Mouse (Mus musculus): Measurements from ENCODE around the gene Bcam.

The Bcam gene

DNA sequence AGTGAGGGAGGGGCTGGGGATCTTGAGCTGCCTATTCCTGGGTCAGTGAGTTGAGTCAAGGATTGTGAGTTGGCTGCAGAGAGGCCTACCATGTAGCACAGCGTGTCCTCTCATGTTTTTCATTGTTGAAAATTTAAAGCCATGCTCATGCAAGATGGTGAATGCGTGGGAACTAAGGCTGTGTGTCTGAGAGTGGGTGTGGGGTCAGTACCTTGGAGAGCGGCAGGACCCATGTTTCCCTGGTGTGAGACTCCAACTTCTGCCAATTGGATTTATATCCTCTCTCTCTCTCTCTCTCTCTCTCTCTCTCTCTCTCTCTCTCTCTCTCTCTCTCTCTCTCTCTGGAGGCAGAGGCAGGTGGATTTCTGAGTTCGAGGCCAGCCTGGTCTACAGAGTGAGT lies 44.3 kb downstream of the Bcam start:
- DNase-seq (ENCODE audit: low read depth, low spot score): no peak

DNA sequence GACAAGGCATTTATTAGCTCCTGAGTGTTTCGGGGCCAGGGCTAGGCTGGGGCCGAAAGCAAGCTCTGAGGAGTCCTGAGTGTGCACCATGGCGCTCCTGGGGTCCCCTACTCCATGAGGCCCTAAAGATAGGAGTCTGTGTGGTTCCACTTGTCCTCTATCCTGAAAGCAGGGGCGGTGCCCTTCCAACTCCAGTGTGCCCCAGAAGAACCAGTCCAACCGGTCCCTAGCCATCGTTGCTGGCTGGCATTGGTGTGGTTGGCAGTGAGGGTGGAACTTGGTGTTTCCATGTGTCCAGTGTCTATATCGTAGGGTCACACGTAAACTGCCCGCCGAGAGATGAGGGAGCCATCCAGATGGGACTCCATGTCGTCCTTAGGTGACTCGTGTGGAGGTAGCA lies 46.6 kb downstream of the Bcam start:
- no peak for DNase-seq (ENCODE audit: low read depth, low spot score)

DNA sequence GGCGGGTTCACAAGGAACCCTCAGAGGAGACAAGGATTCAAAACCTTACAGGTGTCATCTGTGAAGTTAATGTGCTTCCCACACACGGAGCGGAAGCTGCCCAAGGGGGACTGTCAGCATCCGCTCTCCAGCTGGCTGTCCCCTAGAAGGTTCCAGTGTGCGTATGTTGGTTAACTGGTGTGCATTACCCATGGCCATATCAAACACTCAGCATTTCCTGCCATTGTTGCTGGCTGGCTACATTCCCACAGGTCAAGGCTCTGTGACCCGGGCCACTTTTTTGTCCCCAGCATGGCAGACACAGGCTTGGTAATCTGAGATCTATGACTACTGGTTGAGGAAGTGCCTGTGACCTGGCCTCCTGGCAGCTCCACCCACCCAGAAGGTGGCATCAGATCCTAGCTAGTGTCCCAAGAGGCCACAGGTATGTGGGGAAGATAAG lies 48.0 kb downstream of the Bcam start:
- no peak for DNase-seq (ENCODE audit: low read depth, low spot score)

DNA sequence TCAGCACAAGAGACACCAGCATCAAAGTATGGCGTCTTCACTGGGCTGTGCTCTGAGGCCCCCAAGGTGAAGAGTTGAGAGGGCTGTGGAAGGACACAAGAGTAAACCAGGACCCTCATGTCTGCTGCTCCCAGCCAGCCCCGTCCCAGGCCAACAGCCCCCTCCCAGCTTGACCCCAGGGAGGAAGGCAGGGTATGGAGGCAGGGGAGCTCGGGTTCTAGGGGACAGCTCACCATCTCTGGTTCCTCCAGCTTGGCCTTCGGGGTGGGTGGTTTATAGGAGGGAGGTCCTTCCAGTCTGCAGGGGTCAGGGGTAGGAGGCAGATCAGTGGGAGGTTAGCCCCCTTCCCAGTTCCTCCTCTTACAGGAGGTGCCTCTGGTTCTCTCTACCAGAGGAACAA lies 51.6 kb downstream of the Bcam start:
- DNase-seq (ENCODE audit: low read depth, low spot score): no peak

GRCm38 (mm10) chr7:19718297-19718952 lies 52.4 kb downstream of the Bcam start:
- no peak for DNase-seq (ENCODE audit: low read depth, low spot score)

- no peak for DNase-seq (ENCODE audit: low read depth, low spot score)
Observed at GRCm38 (mm10) chr7:19717346-19717745, 53.5 kb downstream of the Bcam start.

DNA sequence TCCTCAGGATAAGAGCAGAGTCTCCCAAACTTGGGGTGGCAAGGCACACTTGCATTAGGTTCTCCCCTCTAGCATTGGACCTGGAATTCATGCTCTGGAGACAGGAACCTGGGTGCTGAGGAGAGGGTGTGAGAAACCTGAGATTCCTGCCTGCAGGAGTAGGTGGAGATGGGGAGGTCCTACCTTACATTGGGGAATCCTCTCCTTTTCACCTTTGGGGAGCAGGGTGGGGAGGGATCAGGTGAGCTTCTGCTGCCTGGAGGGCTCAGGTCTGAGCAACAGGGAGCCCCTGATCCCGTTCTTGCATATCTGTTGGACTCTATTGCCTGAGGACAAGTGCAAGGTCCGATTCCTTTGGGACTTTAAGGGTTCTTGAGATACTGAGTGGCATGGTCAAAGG lies 54.0 kb downstream of the Bcam start:
- DNase-seq (ENCODE audit: low read depth, low spot score): no peak

DNA sequence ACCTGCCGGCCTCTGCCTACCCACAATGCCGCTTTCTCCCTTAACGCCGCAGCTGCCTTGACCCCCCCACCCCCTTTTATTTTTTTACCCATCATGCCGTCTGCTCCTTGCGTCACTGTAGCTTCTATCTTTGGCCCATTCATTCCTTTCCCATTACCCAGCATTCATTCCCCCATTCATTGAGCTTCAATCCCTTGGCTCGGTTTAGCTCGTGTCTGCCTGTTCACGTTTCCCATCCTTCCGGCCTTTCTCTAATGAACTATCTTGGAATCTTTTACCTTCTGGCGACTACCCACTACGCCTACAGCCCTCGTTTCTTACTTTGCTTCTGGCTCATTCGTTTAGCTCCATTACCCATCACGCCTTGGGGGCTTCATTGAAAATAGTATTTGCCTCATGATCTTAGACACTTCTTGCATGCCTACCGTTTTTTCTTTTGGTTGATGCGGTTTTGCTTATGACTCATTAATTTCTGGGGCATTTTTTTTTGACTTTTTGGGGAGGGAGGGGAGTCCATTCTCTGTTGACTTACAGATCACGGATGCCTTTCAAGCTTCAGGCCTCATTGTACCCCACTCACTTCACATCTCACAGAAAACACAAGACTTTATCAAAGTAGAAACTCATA lies 54.6 kb downstream of the Bcam start:
- no peak for DNase-seq (ENCODE audit: low read depth, low spot score)

DNA sequence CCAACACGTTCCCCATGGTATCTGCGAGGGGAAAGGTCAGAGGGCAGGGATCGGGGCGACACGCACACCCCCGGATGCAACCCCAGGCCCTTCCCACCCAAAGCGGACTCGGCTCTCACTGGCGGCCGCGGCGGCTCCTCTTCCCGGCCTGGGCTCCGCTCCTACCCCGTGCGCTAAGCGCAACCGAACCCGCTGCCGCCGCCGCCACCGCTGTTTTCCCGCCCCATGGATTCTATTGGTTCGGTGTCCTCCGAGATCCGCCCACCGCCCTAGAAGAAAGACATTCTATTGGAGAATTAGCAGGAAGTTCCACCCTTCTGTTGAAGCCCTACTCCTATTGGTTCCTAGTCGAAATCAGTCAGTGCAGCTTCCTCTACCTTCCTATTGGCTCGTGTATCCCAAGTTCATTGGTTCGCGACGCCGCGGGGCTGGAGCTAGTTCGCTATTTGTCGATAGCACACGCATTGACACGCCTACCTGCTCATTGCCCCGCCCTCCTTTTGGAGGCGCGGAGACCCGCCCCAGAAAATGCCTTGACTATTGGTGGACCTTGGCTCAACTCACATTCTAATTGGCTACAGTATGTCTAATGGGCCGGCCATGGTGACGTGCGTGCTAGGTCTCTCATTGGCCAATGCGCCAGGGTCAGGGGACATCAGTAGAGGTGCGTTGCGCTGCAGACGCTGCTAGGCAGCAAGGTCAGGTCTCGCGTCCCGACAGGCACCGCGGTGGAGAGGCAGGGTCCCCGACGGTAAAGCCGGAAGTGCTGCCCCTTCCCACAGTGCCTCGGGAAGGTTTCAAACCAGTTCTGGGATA lies 55.4 kb downstream of the Bcam start, which contains the start of gene Tomm40:
TSS of gene Tomm40 (minus strand) at position 200 of the 816 bp plus-strand sequence.
- peak; percentile 100 for DNase-seq (ENCODE audit: low read depth, low spot score)

GRCm38 (mm10) chr7:19714836-19715235 lies 56.0 kb downstream of the Bcam start:
- DNase-seq (ENCODE audit: low read depth, low spot score): no peak

- DNase-seq (ENCODE audit: low read depth, low spot score): no peak
Observed at GRCm38 (mm10) chr7:19713598-19713997, 57.2 kb downstream of the Bcam start.

GRCm38 (mm10) chr7:19713196-19713595 lies 57.6 kb downstream of the Bcam start:
- peak; percentile 78 for DNase-seq (ENCODE audit: low read depth, low spot score)

GRCm38 (mm10) chr7:19712414-19712813 lies 58.4 kb downstream of the Bcam start:
- peak; percentile 70 for DNase-seq (ENCODE audit: low read depth, low spot score)

- DNase-seq (ENCODE audit: low read depth, low spot score): no peak
Observed at GRCm38 (mm10) chr7:19710650-19711049, 60.2 kb downstream of the Bcam start.
